Mouse (Mus musculus): ENCODE results near the gene Fn1. TPM values are rescaled to one million over a fixed set of nuclear protein-coding genes. Genes with fewer than 3 reads are reported as not detected.

Gene Fn1
- total RNA-seq, 2 experiments from 2014 or later: 33.8 to 39.2 TPM

DNA sequence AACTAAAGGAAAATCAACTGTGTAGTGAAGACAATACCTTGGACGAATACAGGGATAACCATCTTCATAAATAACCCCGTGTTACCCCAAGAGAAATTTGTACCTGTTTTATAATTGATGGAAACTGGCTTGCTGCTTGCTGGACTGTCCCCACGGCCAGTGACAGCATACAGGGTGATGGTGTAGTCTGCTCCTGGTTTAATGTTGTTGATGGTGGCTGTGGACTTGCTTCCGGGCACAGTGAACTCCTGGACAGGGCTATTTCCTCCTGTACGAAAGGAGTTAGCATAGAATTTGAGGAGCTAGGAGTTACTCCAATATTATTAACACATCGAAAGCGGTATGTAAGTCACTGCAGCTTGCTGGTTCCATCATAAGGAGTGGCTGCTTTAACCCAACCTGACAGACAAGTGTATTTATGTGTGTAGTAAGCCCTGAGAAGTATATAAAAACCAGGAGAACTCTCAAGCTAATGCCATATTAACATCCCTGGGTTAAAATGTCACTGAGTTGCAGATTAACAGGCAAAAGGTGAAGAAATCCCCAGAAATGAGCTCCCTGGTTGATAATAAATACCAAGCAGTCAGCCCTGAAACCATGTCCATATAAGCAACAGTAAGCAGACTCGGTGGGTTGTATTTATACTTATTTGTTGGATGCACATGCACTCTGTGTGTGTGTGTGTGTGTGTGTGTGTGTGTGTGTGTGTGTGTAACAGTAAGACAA, 46.2 kb downstream of the Fn1 start:
- no peak for DNase-seq (ENCODE audit: low spot score)

DNA sequence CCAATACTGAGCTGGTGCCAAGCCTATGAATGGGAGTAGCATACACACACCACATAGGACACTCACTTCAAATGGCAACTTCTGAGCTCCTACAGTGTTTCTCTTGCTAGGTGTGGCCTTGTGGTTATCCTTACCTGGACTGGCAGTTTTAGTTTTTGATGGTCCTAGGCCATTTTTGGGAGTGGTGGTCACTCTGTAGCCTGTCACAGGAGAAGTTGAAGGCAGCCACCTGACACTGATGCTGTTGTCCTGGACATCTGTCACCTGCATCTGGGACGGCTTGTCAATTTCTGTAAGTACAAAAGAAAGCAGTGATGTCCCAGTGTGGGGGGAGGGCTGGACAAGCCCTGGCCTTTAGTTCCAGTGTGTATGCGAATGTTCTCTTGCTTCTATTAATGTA, 47.2 kb downstream of the Fn1 start:
- no peak for DNase-seq (ENCODE audit: low spot score)

DNA sequence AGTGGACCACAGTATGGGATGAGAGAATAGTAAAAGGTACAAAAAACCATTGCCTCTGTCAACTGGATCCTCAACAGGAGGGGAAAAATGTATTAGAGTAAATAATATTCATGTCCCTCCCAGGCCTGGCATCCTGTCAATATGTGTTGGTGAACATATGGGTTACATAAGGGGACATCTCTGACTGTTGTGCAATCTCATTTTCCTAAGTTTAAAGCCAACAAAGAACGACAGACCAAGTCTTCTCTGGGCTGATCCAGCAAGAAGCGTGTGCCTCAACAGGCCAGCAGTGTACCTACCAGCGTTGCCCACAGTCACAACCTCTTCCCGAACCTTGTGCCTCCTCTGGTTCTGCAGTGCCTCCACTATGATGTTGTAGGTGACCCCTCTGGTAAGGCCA, 57.6 kb downstream of the Fn1 start:
- no peak for DNase-seq (ENCODE audit: low spot score)

DNA sequence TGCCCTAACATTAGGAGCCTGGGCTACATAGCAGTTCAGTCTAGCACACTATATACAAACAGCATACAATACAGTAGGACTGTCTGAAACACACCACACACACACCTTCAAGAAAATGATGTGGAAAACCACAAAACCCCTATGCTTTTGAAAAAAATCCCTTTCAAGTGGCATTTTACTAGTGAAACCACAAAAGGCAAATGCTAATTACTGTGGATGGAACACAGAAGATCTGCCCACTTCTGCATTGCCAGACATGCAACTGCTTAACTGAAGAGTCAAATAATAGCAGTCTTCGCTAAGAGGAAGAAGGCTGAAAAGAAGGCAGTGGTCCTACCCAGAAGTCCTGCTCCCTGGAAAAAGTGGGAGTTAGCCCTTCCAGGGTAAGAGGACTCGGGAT, 58.7 kb downstream of the Fn1 start:
- no peak for DNase-seq (ENCODE audit: low spot score)

DNA sequence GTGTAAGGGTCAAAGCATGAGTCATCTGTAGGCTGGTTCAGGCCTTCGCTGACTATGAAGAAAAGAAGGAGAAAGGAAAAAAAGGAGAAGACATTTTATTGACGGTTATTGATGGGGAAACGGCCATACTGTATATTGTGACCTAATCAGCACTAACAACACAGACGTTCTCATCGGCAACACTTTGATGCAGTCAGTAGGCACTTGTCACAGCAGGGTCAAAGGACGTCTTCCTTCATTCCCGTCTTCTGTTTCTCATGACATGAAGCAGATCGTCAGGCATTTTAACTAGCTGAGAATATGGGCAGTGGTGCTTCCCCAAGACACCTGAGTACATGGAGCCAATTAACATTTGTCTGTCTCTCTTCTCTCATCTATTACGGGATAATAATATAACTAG, 59.8 kb downstream of the Fn1 start:
- no peak for DNase-seq (ENCODE audit: low spot score)

DNA sequence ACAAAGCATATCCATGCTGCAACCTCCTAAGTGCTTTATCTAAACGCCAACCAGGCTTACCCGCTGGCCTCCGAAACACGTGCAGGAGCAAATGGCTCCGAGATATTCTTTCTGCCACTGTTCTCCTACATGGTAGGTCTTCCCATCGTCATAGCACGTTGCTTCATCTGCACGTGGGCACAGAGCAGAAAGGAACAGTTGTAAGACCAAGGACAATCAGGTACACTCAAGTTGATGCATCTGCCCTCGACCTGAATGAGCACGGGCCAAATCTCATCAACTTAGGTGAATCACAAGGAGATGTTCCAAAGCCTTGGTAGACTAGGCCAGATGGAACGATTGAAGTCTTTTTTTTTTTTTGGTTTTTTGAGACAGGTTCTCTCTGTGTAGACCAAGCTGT, 63.0 kb downstream of the Fn1 start:
- DNase-seq (ENCODE audit: low spot score): no peak

DNA sequence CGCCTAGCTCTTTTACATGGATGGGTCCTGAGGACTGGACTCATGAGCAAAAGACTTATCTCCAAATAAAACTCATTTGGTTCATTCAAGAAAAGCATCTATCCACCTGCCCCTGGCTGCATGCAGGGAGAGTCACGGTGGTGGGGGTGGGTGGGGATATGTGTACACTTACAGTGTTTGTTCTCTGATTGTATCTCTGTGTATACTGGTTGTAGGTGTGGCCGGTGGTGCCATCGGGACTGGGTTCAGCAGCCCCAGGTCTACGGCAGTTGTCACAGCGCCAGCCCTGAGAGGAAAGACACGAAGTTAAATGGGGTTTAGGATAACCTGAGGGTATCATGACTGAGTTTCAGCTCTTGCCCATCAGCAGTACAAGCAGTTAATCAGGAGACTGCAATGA, 66.3 kb downstream of the Fn1 start:
- no peak for DNase-seq (ENCODE audit: low spot score)

DNA sequence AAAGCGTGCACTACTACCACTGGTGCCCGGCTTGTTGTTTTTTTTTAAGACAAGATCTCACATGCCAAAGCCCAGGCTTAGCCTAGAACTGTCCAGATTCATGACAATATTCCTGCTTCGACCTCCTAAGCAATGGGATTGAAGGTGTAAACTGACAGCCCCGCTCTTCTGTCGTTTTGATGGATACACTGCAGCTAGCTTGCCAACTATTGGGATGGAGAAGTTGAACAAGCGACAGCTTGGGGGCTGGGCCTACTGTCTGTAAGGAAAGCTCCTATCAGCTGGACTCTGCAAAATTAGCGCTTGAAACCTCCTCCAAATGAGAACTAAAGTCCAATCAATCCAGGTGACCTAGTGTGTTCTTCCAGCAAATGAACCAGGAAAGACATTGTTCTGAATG, 69.1 kb downstream of the Fn1 start:
- no peak for DNase-seq (ENCODE audit: low spot score)

DNA sequence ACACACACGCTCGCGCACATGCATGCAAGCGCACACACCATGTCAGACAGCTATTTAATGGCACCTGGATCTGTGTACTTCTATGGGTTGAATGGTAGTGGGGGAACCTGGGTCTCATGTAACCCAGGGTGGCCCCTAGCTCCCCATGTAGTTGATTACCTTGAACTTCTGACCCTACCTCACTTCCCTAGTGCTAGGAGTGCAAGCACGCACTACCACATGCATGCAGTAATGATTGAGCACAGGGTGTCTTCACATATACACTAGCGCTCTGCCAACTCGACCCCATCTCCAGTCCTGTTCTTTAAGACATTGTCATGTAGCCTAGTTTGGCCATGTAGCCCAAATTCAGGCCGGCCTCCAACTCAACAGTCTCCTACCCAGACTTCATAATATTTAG, 69.7 kb downstream of the Fn1 start:
- DNase-seq (ENCODE audit: low spot score): no peak

DNA sequence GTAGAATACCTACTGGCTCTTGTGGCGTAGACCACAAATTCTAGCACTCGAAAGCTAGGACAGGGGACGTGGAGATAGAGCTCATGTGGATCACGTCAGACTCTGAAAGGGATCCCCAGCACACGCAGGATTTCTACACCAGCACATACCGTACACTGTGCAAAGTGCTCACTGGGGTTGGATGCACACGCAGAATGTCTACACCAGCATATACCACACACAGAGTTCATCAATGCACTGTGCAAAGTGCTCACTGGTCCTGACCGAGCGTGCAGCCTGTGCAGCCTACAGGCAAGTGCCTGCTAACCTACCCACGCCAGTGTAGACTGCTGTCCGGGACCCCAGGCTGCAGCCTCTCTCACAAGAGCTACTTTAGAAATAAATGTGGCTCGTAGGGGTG, 72.6 kb downstream of the Fn1 start:
- DNase-seq (ENCODE audit: low spot score): no peak

DNA sequence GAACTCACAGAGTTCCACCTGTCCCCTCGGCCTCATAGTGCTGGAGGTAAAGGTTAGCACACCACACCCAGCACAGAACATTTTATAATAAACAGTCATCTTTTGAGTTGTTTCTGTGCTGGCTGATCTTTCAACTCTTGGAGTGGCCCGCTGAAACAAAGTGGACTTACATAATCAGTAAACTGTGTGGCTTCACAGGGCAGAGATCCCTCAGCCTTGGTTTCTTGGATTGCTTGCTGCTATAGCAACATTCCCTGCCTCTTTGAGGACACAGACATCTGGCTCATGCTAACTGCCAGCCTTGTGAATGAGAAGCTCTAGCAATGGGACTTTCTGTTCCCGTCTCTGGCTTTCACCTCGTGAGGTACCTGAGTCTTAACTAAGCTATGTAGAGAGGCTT, 73.5 kb downstream of the Fn1 start:
- peak; percentile 5 for DNase-seq (ENCODE audit: low spot score)

DNA sequence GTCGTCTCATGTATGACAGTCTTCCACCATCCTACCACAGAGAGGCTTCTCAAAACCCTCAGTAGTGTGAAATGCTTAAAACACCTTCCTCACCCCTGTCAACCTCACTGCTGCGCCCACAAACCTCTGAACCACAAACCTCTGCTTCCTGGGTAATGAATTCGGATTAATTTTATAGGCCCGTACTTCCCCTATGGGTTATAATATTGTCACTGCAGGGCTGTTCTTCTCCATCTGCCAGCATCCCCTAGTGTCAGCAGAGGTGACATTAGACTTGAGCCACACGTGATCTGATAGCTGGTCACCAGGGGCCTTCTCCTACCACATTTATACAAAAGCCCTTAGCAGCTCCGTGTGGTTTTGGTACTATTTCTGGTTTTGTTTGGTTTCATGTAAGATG, 76.2 kb downstream of the Fn1 start:
- no peak for DNase-seq (ENCODE audit: low spot score)

DNA sequence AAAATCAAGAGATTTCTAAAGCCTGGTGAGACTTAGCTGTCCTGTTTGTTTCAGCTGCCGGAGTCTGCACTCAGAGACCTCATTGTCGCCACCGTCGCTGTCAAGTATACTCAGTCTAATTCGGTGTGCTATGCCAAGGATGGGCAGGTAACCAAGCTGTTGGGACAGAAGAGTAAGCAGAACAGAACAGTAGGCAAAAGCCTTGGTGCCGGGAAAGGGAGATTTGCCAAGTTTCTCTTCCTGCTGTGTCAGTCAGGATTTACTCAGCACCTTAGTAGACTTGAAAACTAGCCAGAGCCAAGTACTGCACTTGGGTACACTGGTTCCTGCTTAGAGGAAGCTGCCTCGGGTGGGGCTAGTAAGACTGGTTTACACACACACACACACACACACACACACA, 77.0 kb downstream of the Fn1 start:
- no peak for DNase-seq (ENCODE audit: low spot score)

DNA sequence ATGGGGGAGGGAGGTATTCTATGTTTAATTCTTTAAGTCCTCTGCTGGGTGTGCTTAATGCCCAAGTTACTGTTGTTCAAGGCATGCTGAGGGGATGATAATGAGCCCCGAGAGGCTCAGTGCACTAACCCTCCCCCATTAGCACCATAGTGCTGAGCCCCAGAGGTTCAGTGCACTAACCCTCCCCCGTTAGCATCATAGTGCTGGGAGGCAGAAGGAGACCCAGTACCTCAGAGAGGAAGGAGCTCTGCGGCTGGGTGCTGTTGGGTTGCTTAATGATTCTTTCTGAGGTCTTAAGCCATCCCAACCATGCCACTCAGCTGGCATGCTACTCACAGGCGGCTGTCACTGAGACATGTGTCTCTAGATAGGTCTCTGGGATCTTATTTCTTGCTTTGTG, 82.9 kb downstream of the Fn1 start:
- no peak for DNase-seq (ENCODE audit: low spot score)

DNA sequence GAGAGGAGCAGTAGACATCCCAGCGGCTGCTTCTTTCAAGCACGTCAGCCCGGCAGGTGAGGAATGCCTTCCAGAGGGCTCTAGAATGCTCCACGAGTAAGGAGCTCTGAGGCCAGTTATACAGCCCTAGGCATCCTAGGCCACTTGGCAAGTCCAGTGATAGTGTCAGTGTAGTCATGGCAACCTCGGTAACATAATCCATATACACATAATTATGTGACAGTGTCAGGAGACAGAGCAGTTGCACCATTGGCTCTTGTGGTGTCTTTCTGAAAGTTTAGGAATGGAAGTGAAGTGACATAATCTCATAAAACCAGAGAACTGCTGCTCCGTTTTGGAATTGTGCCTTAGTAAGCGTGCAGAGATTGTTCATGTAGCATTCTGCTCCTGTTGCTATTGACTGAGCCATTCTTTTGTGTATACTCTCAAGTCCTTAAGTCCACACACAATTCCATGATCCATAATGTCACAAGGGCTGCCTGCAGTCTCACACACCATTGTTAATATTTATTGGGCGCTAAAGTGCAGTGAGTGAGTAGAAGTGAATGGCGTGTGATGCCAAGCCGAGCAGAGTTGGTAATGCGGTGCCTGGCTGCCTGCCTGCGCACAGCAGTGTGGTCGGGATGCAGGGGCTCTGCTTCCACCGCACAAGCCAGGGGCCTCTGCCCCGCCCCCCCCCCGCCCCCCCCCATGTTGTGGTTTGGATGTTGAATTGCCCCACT, 85.0 kb downstream of the Fn1 start:
- no peak for DNase-seq (ENCODE audit: low spot score)

DNA sequence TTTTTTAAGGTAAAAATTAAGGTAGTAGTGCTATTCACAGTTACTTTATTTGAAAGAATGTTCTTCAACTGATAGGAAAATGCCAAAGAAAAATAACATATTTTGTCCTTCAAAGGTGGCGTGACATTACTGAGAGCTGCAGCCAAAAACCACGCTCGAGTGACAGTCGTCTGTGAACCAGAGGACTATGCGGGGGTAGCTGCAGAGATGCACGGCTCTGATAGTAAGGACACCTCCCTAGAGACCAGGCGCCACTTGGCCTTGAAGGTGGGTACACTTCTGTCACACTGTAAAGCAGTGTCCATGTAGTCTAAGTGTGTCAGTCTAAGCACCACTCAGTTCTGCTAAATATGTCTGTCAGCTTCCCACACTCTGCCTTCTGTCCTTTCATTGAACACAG, 88.7 kb downstream of the Fn1 start:
- DNase-seq (ENCODE audit: low spot score): no peak

DNA sequence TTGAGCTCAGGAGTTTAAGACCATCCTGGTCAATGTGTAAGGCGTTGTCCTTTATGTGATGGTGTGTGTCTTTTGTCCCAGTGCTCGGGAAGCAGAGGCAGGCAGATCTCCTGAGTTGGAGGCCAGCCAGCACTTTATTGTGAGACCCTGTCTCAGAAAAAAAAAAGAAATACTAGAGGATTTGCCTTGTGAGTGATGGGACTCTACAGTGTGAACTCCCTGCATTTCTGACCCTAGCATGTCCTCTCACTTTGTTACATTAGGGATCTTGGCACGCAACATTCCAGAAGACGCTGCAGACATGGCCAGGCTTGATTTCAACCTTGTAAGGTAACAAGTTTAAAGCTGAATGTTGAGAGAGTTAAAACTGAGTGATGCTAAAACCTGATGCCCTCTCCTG, 92.4 kb downstream of the Fn1 start:
- DNase-seq (ENCODE audit: low spot score): no peak

DNA sequence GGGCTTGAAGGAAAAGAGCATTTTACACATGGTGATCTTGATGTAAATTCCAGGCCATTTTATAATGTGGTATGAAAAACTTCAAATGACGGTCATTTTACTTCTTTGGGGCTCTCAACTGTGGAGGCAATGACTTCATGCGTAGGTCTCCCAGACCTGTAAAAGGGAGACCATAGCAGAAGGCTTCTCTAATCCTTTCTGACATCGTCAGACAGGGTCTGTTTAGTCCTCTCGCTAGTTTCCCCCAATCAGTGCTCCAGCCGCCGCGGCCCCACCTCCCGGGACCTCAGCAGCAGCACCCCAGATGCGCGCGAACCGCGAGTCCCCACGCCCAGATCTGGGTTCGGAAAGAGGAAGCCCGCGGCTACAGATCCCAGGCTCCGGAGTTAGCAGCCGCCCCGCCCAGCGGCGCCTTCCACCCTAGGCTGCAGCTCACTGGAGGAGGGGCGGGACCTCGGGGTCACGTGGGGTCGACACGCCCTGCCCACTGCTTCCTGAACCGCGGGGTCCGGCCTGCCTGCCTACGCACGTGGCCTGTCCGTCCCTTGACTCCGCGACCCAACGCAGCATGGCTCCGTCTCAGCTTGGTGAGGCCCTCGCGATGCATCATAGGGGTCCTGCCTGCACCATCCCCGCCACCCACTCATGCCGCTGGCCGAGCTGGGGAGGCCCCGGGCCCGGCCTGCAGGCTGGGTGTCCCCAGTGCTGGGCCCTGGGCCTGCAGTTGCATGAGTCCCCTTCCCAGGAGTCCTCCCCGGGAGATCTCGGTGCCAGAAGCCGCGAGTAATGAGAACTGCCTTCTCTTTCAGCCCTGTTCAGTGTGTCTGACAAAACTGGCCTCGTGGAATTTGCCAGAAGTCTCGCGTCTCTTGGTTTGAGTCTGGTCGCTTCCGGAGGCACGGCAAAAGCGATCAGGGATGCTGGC, 96.0 kb downstream of the Fn1 start, which contains the start of gene Atic:
Gene Atic (plus strand): TSS at position 463 of the 925 bp plus-strand sequence.
- DNase-seq (ENCODE audit: low spot score): peak; percentile 90

DNA sequence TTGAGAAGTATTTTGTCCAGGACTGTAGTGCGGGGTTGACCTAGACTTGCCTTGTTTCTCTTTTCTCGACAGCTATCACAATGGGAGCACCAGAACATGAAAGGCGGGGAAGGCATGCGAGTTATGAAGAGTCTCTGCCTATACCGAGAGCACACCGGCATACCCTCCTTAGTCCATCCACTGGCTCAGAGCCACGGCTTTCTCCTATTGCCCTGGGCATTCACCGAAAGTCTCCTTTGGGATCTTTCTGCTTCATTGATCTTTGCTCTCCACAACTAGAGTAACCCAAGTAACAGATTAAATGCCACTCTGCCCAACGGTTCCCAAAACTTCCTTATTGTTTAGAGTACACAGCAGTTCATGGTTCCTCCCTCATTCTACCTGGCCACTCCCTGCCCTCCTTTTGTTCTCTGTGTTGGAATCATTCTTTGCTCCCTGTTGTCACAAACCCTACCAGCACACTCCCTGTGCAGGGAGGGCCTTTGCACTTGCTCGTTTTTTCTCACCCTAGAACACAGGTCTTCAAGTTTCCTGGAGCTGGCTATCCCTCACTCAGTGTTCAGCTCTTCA, 102.3 kb downstream of the Fn1 start:
- DNase-seq (ENCODE audit: low spot score): no peak

DNA sequence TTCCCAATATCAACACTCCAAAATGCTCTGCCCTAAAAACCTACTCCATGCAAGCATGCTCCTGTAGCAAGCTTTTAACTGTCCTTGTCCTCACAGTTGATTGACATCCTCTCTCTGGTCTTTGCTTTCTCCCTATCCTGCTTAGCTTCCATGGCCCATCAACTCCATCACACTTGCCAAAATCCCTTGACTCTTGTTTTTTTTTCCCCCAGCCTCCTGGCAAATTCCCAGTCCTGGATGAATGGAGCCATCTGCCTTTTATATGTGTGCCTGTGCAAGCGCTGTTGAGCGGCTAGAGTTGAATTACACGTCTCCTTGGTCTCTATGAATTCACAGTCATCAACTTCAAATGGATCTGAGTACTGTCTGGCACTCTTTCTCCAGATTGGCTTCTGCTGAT, 112.6 kb downstream of the Fn1 start:
- DNase-seq (ENCODE audit: low spot score): peak; percentile 29

DNA sequence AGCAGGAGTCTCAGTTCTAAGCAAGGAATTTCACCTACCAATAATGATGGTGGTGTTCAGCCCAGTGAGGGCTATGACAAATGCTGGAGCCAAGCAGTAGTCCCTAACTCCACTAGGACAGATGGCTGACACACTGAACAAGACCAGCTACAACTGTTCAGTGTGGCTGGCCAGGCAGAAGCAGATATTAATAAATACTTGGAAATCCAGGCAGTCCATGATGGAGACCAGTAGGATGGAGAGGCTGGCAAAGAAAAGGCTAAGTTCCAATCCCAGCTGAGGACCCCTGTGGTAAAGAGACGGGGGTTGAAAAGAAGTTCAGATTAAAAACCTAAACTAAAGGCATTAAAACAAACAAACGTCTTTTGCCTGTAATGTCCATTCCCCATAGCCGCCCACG, 113.4 kb downstream of the Fn1 start:
- DNase-seq (ENCODE audit: low spot score): no peak

All from gastrocnemius, adult 18-20 months (tissue).